Mouse (Mus musculus): ENCODE data around the gene Htt.
"Not testable (repeated sequence)": the region's sequence is repeated elsewhere in the genome, so short reads cannot be mapped to it uniquely, and the experiment has no call there.

Htt gene

DNA sequence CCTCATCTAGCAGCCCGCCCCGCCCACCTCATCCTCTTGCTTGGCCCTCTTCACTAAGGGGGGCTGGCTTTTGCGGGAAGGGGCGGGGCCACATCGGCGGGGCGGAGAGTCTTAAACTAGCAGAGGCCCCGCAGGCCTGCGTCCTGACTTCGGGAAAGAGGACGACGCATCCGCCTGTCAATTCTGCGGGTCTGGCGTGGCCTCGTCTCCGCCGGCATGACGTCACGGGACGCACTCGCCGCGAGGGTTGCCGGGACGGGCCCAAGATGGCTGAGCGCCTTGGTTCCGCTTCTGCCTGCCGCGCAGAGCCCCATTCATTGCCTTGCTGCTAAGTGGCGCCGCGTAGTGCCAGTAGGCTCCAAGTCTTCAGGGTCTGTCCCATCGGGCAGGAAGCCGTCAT lies at the start of gene Htt:
TSS of gene Htt (plus strand) at position 232 of the 400 bp plus-strand sequence.
- in situ Hi-C loops (cut with MboI; ENCODE audit: low pct_unique_long_range_greater_than_20kb in 1 of 2, low sequenced_read_pairs in 2 of 2, unreplicated experiment in 1 of 2), result no loop called here

DNA sequence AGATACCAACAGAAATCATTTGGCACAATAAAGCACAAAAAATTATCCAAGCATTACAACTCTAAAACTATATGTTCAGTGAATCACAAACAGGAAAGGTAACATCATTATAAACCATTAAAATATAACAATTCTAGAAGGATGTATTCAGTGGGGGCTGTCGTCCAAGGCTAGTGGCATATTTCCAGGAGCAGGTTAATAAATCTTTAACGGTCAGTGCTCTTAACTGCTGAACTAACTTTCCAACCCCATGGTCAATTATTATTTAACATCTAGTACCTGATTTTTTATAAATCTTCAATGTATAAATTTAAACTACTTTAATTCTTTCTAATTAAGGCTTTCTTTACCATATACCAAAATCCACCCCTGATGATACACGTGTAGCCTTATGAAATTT lies 47.2 kb upstream of the Htt start:
- in situ Hi-C loops (cut with MboI; ENCODE audit: low pct_unique_long_range_greater_than_20kb in 1 of 2, low sequenced_read_pairs in 2 of 2, unreplicated experiment in 1 of 2), result not testable (repeated sequence)

DNA sequence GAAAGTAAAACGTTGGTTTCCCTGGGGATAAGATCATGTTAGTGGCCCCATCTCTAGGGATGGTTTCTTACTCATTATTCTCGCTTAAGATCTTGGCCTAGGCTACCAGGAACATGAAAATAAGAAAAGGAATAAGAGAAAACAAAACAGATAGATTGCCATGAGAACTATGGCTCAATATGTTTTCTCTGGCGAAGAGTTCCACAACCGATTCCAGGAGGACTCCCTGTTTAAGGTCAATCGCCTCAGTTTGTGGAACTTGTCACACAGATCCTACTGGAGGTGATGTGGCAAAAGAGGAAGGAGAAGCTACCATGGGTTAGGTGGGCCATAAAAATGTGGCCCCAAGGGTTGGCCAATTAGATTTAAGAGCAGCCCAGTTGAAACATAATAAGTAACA lies 46.7 kb upstream of the Htt start:
- in situ Hi-C loops (cut with MboI; ENCODE audit: low pct_unique_long_range_greater_than_20kb in 1 of 2, low sequenced_read_pairs in 2 of 2, unreplicated experiment in 1 of 2), result no loop called here

DNA sequence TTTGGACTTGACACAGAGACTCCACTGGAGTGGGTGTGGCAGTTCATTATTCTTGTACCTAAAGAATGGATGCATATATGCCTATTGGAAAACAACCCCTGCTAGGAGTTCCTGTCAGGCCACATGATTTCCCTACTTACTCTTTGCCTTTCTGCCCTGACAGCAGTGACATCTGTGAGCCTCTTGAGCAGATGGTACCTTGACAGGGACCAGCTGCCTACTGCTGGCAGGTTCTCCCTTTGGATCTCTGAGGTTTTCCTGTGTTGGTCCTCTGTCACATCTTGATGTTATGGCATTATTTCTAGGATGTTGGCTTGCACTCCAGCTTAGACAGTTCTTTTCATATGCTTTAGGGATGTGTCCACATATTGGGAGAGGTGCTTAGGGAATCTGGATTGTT lies 32.4 kb upstream of the Htt start:
- in situ Hi-C loops (cut with MboI; ENCODE audit: low pct_unique_long_range_greater_than_20kb in 1 of 2, low sequenced_read_pairs in 2 of 2, unreplicated experiment in 1 of 2), result no loop called here

DNA sequence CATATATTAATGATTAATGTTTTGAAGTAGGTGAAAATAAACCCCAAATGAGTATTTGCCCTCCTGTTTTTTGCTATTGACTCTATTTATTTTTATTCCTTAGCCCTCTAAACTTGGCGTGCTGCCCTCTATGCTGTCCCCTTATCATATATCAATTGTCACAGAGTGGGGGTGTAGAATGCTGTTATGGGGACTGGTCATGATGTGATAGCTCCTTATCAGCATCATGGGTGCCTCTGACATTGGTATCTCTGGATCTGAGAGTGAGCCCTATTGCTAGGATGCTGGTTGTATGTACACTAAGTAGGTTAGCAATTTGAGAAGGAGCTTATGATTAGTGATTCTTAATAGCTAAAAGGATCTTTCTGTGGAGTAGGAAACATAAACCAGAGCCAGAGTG lies 31.3 kb upstream of the Htt start:
- in situ Hi-C loops (cut with MboI; ENCODE audit: low pct_unique_long_range_greater_than_20kb in 1 of 2, low sequenced_read_pairs in 2 of 2, unreplicated experiment in 1 of 2), result no loop called here

DNA sequence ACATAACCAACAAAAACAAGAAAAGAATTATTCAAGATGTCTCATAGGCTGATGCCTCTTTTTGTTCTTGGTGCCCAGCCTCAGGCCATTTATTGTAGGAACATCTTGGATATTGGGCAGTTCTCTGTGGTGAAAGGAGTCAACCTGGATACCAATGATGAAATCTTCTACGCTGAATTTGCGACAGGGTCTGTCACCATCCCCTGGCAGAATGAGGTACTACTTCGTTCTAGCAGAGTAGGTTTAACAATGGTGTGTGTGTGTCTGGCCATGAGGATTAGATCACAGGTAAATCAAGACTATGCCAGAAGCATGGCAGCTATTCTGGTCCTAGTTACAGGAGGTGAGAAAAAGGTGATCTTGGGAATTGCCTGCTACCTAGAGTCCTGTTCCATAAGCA lies 10.1 kb upstream of the Htt start:
- in situ Hi-C loops (cut with MboI; ENCODE audit: low pct_unique_long_range_greater_than_20kb in 1 of 2, low sequenced_read_pairs in 2 of 2, unreplicated experiment in 1 of 2), result no loop called here

DNA sequence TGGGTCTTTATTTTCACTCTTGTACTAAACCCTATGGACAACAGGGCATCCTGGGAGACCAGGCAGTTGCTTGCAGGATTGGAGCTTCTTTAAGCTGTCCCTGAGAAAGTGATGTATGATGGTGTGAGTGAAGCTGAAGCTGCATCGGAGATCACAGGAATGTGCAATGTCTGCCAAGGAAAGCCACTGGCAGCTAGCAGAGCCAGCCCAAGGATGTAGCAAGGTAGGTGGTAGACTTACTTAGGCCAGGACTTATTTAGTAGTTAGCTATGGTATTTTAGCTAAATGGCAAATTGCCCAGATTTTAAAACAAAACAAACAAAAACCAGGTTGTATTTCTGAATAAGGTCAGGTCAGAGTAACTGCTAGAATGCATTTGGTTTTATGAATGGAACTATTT lies 2.8 kb upstream of the Htt start:
- in situ Hi-C loops (cut with MboI; ENCODE audit: low pct_unique_long_range_greater_than_20kb in 1 of 2, low sequenced_read_pairs in 2 of 2, unreplicated experiment in 1 of 2), result no loop called here

DNA sequence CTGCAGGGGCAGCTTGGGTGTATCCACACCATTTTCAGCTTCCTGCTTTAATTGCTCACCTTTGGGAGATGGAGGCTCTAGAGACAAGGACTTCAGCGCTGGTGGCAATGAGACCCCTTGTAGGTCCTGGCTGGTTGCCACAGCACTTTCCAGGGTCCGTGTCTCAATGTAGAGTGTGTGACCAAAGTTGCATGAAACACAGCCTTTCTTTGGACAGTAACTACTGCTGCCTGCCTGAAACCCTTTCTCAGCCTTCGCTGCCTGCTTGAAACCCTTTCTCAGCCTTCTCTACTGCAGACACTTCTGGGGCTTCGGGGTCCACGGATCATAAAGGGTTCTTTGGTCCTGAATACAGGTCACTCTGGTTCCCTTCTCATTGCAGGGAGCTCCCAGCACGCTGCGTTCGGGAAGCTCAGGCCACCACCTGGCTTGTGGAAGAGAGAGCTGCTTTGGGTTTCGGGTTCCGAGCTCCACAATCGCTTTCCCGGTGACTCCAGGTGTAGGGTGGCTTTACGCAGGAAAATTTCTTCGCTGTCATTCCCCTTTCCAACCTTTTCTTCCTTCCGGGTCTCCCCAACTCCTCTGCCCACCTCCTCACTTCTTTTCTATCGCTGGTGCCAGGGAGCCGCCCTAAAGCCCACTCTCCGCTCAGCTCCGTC lies 561 bp upstream of the Htt start:
- in situ Hi-C loops (cut with MboI; ENCODE audit: low pct_unique_long_range_greater_than_20kb in 1 of 2, low sequenced_read_pairs in 2 of 2, unreplicated experiment in 1 of 2), result no loop called here

DNA sequence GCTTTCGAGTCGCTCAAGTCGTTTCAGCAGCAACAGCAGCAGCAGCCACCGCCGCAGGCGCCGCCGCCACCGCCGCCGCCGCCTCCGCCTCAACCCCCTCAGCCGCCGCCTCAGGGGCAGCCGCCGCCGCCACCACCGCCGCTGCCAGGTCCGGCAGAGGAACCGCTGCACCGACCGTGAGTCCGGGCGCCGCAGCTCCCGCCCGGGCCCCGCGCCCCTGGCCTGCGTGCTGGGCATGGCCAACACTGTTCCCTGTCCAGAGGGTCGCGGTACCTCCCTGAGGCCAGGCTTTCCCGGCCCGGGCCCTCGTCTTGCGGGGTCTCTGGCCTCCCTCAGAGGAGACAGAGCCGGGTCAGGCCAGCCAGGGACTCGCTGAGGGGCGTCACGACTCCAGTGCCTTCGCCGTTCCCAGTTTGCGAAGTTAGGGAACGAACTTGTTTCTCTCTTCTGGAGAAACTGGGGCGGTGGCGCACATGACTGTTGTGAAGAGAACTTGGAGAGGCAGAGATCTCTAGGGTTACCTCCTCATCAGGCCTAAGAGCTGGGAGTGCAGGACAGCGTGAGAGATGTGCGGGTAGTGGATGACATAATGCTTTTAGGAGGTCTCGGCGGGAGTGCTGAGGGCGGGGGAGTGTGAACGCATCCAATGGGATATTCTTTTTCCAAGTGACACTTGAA lies 533 bp downstream of the Htt start:
- in situ Hi-C loops (cut with MboI; ENCODE audit: low pct_unique_long_range_greater_than_20kb in 1 of 2, low sequenced_read_pairs in 2 of 2, unreplicated experiment in 1 of 2), result no loop called here

DNA sequence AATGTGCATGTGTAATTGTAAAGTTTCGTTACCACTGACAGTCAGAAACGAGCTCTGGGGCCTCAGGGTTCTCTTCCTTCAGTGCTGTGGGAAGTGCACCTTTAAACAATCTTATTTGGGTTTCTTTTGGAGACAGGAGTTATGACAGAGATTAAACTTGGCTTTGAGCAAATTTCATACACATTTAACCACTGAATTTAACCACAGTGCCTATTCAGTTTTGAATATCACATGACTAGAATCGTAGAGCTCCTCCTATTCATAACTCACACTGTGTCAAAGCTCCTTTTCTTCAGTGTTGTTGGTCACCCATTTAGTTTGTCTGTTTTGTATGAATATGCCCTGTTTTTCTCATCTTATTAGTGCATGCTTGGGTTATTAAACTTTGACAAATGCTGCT lies 10.3 kb downstream of the Htt start:
- in situ Hi-C loops (cut with MboI; ENCODE audit: low pct_unique_long_range_greater_than_20kb in 1 of 2, low sequenced_read_pairs in 2 of 2, unreplicated experiment in 1 of 2), result no loop called here

DNA sequence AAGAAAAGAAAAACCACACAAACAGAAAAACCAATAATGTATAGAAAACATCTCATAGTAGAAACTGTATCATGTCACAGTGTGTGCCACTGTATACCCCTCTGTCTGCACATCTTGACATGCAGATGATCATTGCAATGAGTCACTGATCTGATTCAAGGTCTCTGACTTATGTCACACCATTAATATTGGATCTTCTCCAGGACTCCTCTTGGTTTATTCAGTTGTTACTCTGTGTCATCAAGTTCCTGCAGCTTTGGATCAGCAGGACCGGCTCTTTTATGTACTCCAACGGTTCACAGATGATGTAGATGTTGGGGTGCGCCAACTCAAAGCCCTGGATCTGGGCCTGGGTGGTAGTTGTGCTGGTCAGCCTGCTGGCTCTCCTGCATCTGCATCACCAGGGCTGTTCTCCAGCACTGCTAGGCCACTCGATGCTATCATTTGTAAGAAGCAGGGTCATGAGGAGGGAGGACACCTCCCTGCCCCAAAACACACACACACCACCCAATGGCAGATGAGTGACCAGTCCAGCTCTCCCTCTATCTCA lies 11.2 kb downstream of the Htt start:
- in situ Hi-C loops (cut with MboI; ENCODE audit: low pct_unique_long_range_greater_than_20kb in 1 of 2, low sequenced_read_pairs in 2 of 2, unreplicated experiment in 1 of 2), result no loop called here

DNA sequence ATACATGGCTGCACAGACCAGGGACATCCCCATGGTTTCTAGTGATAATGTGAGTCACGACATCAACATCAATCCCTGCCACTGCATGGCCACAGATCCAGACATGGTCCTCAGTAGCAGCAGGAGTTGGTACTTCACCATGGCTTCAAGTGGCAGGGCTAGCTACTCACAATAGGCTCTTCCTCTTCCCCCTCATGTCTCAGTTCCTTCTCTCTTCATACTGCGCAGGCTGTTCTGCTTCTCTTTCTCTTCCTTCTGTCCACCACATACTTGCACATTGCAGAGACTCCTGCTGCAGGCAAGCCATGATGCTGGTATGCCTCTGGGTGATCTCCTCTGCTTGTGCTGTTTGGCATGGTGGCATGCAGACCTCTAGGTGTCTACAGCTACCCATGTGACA lies 11.9 kb downstream of the Htt start:
- in situ Hi-C loops (cut with MboI; ENCODE audit: low pct_unique_long_range_greater_than_20kb in 1 of 2, low sequenced_read_pairs in 2 of 2, unreplicated experiment in 1 of 2), result no loop called here

DNA sequence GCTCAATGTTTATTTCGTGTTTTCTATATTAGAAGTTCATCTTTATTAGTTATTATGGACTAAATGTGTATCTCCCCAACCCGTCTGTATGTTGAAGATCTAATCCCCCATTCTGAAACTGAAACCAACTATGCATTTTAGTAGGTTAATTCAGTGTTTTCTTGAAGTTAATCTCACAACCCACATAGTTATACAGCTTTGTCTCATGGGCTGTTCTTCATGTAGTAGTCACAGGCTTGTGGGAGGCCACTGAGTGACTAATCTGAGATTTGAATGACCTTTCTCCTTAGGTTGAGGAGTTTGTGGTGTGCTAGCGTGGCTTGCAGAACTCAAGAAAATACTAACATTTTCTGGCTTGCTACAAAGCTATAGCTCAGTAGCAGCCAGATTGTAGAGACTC lies 23.5 kb downstream of the Htt start:
- in situ Hi-C loops (cut with MboI; ENCODE audit: low pct_unique_long_range_greater_than_20kb in 1 of 2, low sequenced_read_pairs in 2 of 2, unreplicated experiment in 1 of 2), result no loop called here

DNA sequence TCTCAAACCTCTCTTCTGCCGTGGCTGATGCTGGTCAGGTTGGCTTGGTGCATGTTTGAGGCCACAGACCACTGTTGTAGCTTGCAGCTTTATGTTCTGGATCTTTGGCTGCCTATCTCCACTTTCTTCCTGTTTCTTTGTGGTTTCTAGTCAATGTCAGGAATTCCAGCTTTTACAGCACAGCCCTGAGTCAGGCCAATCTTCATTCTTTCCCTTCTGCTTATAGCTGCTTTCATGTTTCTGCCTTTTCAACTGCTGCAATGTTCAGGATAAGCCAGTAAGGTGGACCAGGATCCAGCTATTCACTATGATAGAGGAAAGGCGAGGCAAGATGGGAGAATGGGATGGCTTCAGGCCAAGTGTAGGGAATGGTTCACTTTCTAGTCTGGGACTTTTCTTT lies 29.6 kb downstream of the Htt start:
- in situ Hi-C loops (cut with MboI; ENCODE audit: low pct_unique_long_range_greater_than_20kb in 1 of 2, low sequenced_read_pairs in 2 of 2, unreplicated experiment in 1 of 2), result no loop called here

DNA sequence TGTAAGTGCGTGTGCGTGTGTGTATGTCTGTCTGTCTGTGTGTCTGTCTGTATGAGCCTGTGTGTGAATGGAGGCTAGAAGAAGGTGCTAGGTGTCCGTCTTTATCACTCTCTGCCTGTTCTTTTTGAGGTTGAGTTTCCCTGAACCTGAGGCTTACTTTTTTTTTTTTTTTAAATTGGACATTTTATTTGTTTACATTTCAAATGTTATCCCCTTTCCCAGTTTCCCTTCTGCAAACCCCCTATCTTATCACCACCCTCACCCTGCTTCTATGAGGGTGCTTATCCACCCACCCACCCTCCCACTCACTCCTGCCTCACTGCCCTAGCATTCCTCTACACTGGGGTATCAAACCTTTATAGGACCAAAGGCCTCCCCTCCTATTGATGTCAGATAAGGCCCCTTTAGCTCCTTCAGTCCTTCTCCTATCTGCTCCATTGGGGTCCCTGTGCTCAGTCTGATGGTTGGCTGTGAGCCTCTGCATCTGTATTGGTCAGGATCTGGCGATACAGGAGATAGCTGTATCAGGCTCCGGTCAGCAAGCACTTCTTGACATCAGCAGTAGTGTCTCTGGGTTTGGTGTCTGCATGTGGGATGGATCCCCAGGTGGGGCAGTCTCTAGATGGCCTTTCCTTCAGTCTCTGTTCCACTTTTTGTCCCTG lies 38.9 kb downstream of the Htt start:
- in situ Hi-C loops (cut with MboI; ENCODE audit: low pct_unique_long_range_greater_than_20kb in 1 of 2, low sequenced_read_pairs in 2 of 2, unreplicated experiment in 1 of 2), result no loop called here

DNA sequence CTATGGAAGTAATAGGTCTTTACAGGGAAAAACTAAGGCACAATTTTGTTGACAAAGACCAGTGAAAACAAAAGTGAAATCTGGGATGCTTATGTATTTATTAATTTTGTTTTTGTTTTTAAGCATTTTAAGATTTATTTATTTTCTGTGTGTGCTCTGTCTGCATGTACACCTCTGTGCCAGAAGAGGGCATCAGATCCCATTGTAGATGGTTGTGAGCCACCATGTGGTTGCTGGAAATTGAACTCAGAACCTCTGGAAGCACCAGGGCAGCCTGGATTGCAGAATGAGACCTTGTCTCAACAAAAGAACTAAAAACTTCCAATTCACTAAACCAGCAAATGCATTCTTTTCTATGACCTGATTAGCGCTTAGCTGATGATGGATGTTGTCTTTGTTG lies 44.5 kb downstream of the Htt start:
- in situ Hi-C loops (cut with MboI; ENCODE audit: low pct_unique_long_range_greater_than_20kb in 1 of 2, low sequenced_read_pairs in 2 of 2, unreplicated experiment in 1 of 2), result no loop called here

DNA sequence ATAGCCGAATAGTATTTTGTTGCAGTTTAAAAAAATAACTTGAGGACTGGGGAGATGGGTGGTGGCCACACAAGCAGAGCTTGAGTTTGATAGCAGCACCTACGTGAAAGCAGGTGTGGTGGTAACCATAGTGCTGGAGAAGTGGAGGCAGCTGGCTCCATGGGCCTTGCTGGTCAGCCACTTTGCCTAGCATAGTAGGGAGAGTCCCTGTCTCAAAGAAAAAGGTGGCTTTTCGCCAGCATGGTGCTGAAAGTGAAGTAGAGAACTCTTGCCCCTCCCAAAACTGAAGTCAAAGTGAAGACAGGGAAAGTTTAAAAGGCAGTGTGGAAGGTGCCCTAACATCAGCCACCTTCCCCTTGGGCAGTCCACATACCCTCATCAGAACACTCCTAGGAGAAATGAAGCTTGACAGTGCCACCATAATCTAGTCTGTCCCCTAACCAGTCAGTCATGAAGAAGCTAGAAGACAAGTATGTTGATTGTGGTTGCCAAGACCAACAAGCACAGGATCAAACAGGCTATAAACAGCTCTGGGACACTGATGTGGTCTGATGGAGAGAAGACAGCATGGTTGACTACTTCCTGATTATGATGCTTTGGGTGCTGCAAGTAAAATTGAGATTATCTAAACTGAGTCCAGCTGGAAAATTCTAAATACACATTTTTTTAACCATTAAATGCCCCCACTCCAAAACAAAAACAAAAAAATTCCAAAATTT lies 61.0 kb downstream of the Htt start:
- in situ Hi-C loops (cut with MboI; ENCODE audit: low pct_unique_long_range_greater_than_20kb in 1 of 2, low sequenced_read_pairs in 2 of 2, unreplicated experiment in 1 of 2), result no loop called here

DNA sequence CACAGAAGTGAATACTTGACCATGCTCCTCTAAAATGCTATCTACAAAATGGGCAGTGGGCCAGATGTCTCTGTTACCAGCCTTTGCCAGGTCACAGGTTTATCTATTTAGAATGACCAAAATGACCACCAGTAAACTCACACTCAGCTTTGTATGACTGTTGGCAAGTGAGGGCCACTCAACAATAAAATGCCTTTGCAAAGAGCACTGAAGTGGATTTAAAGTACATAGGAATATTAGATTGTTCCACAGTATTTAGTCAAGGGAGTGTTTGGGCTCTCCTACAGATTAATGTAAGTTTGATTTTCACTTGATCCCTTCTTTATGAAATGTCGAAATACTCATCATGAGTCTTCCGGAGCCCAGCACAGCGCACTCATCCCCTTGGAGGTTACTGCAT lies 92.5 kb downstream of the Htt start:
- in situ Hi-C loops (cut with MboI; ENCODE audit: low pct_unique_long_range_greater_than_20kb in 1 of 2, low sequenced_read_pairs in 2 of 2, unreplicated experiment in 1 of 2), result no loop called here

DNA sequence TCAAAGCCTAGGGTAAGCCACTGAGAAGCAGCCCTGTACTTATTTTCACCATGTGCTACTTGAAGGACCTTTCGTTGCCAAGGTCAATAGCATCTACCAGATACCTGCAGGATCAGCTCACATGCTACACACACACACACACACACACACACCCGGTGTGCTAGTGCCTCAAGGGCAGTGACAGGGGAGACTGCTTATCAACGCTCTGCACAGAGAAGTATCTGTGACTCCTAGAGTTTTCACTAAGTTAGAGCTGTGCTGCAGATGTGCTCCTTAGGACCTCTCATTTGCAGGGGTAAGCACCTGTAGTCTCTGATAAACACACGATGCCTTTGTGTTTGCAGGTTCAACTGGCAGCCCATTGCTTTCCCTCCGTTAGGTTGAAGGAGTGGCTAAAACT lies 103.8 kb downstream of the Htt start:
- in situ Hi-C loops (cut with MboI; ENCODE audit: low pct_unique_long_range_greater_than_20kb in 1 of 2, low sequenced_read_pairs in 2 of 2, unreplicated experiment in 1 of 2), result no loop called here
